Mouse (Mus musculus) CD4-positive, CD25-positive, alpha-beta regulatory T cell (primary cell): ENCODE results near the gene Hist2h2ac. TPM values are rescaled to one million over a fixed set of nuclear protein-coding genes. Genes with fewer than 3 reads are reported as not detected.

Experiments used
- polyA plus RNA-seq: library from polyadenylated mRNA; unstranded; fragments of 100-300 nt; shearing (Covaris generic); gene quantifications from one replicate; pipeline ENCODE4 v1.2.1, GENCODE M21; 2017

The Hist2h2ac gene
- polyA plus RNA-seq, 1 experiment from 2014 or later = 9.2 TPM

Other genes starting within 250 kb of the Hist2h2ac start
- gene Plekho1, start 224.9 kb downstream of the Hist2h2ac start, polyA plus RNA-seq = 9.1 TPM
- 28.6 TPM for gene Vps45, start 162.4 kb downstream of the Hist2h2ac start, polyA plus RNA-seq
- gene Otud7b, start 116.4 kb downstream of the Hist2h2ac start, polyA plus RNA-seq = 19.7 TPM
- gene Mtmr11, start 58.9 kb downstream of the Hist2h2ac start, polyA plus RNA-seq = 3.7 TPM
- 140 TPM for gene Sf3b4, start 48.5 kb downstream of the Hist2h2ac start, polyA plus RNA-seq
- 3.5 TPM for gene Sv2a, start 39.7 kb downstream of the Hist2h2ac start, polyA plus RNA-seq
- gene Bola1, start 1.2 kb downstream of the Hist2h2ac start, polyA plus RNA-seq = 32.6 TPM
- gene Hist2h2ab, start 1.0 kb downstream of the Hist2h2ac start, polyA plus RNA-seq = 0.95 TPM
- 4.6 TPM for gene Hist2h2be, start 239 bp upstream of the Hist2h2ac start, polyA plus RNA-seq
- 0.77 TPM for gene Hist2h3c2, start 18.2 kb upstream of the Hist2h2ac start, polyA plus RNA-seq
- gene Hist2h2aa2, start 19.4 kb upstream of the Hist2h2ac start, polyA plus RNA-seq = 73.7 TPM
- gene Hist2h2aa1, start 24.6 kb upstream of the Hist2h2ac start, polyA plus RNA-seq = not detected
- gene Hist2h3c1, start 25.8 kb upstream of the Hist2h2ac start, polyA plus RNA-seq = not detected
- 4.2 TPM for gene Hist2h4, start 42.4 kb upstream of the Hist2h2ac start, polyA plus RNA-seq
- 7.6 TPM for gene Hist2h3b, start 47.8 kb upstream of the Hist2h2ac start, polyA plus RNA-seq
- gene Hist2h2bb, start 48.9 kb upstream of the Hist2h2ac start, polyA plus RNA-seq = 5.4 TPM
- gene Fcgr1, start 73.1 kb upstream of the Hist2h2ac start, polyA plus RNA-seq = 0.20 TPM
- not detected for gene BC107364, start 231.4 kb upstream of the Hist2h2ac start, polyA plus RNA-seq